24 mouse cellular contexts compared by ENCODE assay signal in genomic region chr14:25184042-25184441, GRCm38 (mm10).
DNase-seq lines count a peak whose midpoint lies in the region; ATAC-seq lines count a peak whose summit lies in the region.
"Had no signal": no experiment of that assay in that cellular context is flagged by ENCODE, and none has a peak within 500 bp of the region (broad histone marks: within the 10 kb centered on the region; RNA-seq: fewer than 3 reads in every experiment).

No protein-coding gene starts in this region.

- 51% methylated on average over 5 of the region's 5 CpGs for WGBS in hindbrain, embryonic 16.5 days
- WGBS in hindbrain, embryonic 14.5 days = 52% methylated on average over 5 of the region's 5 CpGs
- WGBS in limb, embryonic 10.5 days = 63% methylated on average over 5 of the region's 5 CpGs

- H3K36me3 ChIP-seq in hindbrain, embryonic 16.5 days (ENCODE audit: control insufficient read depth, insufficient read depth, low read length) = no peaks in the 10 kb centered on the region
- H3K36me3 ChIP-seq in hindbrain, embryonic 14.5 days (replicated peaks; ENCODE audit: control insufficient read depth, insufficient read depth) = no peaks in the 10 kb centered on the region
- H3K36me3 ChIP-seq in limb, embryonic 10.5 days = no peaks in the 10 kb centered on the region
- H3K36me3 ChIP-seq: embryonic facial prominence, embryonic 12.5 days; forebrain, embryonic 12.5 days; heart, embryonic 15.5 days; hindbrain, embryonic 15.5 days; limb, embryonic 13.5 days; liver, embryonic 12.5 days; neural tube, embryonic 13.5 days had no signal

- H3K9me3 ChIP-seq in hindbrain, embryonic 16.5 days (ENCODE audit: control insufficient read depth, low read length) = no peaks in the 10 kb centered on the region
- H3K9me3 ChIP-seq in hindbrain, embryonic 14.5 days (ENCODE audit: control insufficient read depth, low read length) = no peaks in the 10 kb centered on the region
- H3K9me3 ChIP-seq in limb, embryonic 10.5 days (replicated peaks) = no peaks in the 10 kb centered on the region
- H3K9me3 ChIP-seq: embryonic facial prominence, embryonic 12.5 days; forebrain, embryonic 12.5 days; heart, embryonic 15.5 days; hindbrain, embryonic 15.5 days; limb, embryonic 13.5 days; liver, embryonic 12.5 days; neural tube, embryonic 13.5 days had no signal

- no peaks in the 10 kb centered on the region for H3K27me3 ChIP-seq in hindbrain, embryonic 16.5 days (replicated peaks; ENCODE audit: control insufficient read depth, insufficient read depth, low read length)
- H3K27me3 ChIP-seq in hindbrain, embryonic 14.5 days (ENCODE audit: control insufficient read depth, insufficient read depth, low read length) = no peaks in the 10 kb centered on the region
- H3K27me3 ChIP-seq in limb, embryonic 10.5 days (ENCODE audit: low read depth, poor library complexity, severe bottlenecking) = 0 out of 2 replicates have a peak, but pooled peaks cover 7% of the 10 kb centered on the region
- H3K27me3 ChIP-seq: embryonic facial prominence, embryonic 12.5 days; forebrain, embryonic 12.5 days; hindbrain, embryonic 15.5 days; limb, embryonic 13.5 days; liver, embryonic 12.5 days had no signal

- intact Hi-C loops in heart, postnatal 14 days (cut with DNase I) = no loop called here

- 0 out of 2 replicates have a peak, but pooled peaks have one; percentile 44 for ATAC-seq in hindbrain, embryonic 16.5 days
- ATAC-seq in hindbrain, embryonic 14.5 days (ENCODE audit: low FRiP score) = no peak
- ATAC-seq: intestine, embryonic 16.5 days; liver, embryonic 12.5 days had no signal

- peak; percentile 88 for DNase-seq in heart, adult 11 months
- no peak for DNase-seq in heart, postnatal 14 days
- no peak for DNase-seq in hindbrain, embryonic 14.5 days (ENCODE audit: low spot score)
- DNase-seq in lung, postnatal 25 days (ENCODE audit: low spot score) = peak; percentile 14
- DNase-seq in lung, adult 18-20 months = no peak
- no peak for DNase-seq in limb, embryonic 10.5 days (ENCODE audit: low spot score)
- DNase-seq: adrenal gland, adult 2 months; cerebellum, adult 11-12 months; cerebellum, postnatal 10 days; kidney, postnatal 25 days; layer of hippocampus, postnatal 36 days; lung, adult 2 months; midbrain, embryonic 14.5 days; thymus, postnatal 25 days had no signal

- no peak overlapping the region for H3K9ac ChIP-seq in hindbrain, embryonic 16.5 days (ENCODE audit: low read depth, low read length)
- H3K9ac ChIP-seq in hindbrain, embryonic 14.5 days = no peak overlapping the region
- H3K9ac ChIP-seq: embryonic facial prominence, embryonic 12.5 days; forebrain, embryonic 12.5 days; heart, embryonic 15.5 days; hindbrain, embryonic 15.5 days; limb, embryonic 13.5 days; liver, embryonic 12.5 days; neural tube, embryonic 13.5 days had no signal

- H3K4me1 ChIP-seq in hindbrain, embryonic 16.5 days (ENCODE audit: control insufficient read depth, insufficient read depth, low read depth, low read length) = peaks cover 24% of the 10 kb centered on the region
- H3K4me1 ChIP-seq in hindbrain, embryonic 14.5 days (replicated peaks; ENCODE audit: control insufficient read depth, insufficient read depth, low read length) = peaks cover 31% of the 10 kb centered on the region
- peaks cover 35% of the 10 kb centered on the region for H3K4me1 ChIP-seq in limb, embryonic 10.5 days
- H3K4me1 ChIP-seq: liver, embryonic 12.5 days had no signal

- H3K4me3 ChIP-seq in hindbrain, embryonic 16.5 days (ENCODE audit: low read length) = no peak overlapping the region
- no peak overlapping the region for H3K4me3 ChIP-seq in hindbrain, embryonic 14.5 days (replicated peaks; ENCODE audit: low read length)
- H3K4me3 ChIP-seq in limb, embryonic 10.5 days = no peak overlapping the region
- H3K4me3 ChIP-seq: embryonic facial prominence, embryonic 12.5 days; forebrain, embryonic 12.5 days; heart, embryonic 15.5 days; hindbrain, embryonic 15.5 days; limb, embryonic 13.5 days; liver, embryonic 12.5 days; myocyte; neural tube, embryonic 13.5 days had no signal

- no peak overlapping the region for H3K27ac ChIP-seq in hindbrain, embryonic 16.5 days (ENCODE audit: low read depth, low read length)
- H3K27ac ChIP-seq in hindbrain, embryonic 14.5 days = no peak overlapping the region
- 0 out of 2 replicates have a peak overlapping the region, but pooled peaks have one; percentile 57 for H3K27ac ChIP-seq in limb, embryonic 10.5 days
- H3K27ac ChIP-seq: embryonic facial prominence, embryonic 12.5 days; forebrain, embryonic 12.5 days; heart, embryonic 15.5 days; limb, embryonic 13.5 days; liver, embryonic 12.5 days; neural tube, embryonic 13.5 days had no signal

- no peak overlapping the region for H3K4me2 ChIP-seq in hindbrain, embryonic 16.5 days (ENCODE audit: low read length)
- H3K4me2 ChIP-seq in hindbrain, embryonic 14.5 days (replicated peaks) = no peak overlapping the region
- H3K4me2 ChIP-seq: embryonic facial prominence, embryonic 12.5 days; forebrain, embryonic 12.5 days; heart, embryonic 15.5 days; hindbrain, embryonic 15.5 days; limb, embryonic 13.5 days; liver, embryonic 12.5 days; neural tube, embryonic 13.5 days had no signal

Comparison
In these comparisons a context has a peak if more than half of its experiments do, and no peak if none do; other contexts are left out.
1. DNase-seq: peak in heart, adult 11 months (single experiment) and lung, postnatal 25 days (single experiment); none in heart, postnatal 14 days (0 of 2), hindbrain, embryonic 14.5 days (single experiment), lung, adult 18-20 months (0 of 2) and limb, embryonic 10.5 days (single experiment).